Mouse (Mus musculus): ENCODE results near the gene Mst1.

The Mst1 gene

DNA sequence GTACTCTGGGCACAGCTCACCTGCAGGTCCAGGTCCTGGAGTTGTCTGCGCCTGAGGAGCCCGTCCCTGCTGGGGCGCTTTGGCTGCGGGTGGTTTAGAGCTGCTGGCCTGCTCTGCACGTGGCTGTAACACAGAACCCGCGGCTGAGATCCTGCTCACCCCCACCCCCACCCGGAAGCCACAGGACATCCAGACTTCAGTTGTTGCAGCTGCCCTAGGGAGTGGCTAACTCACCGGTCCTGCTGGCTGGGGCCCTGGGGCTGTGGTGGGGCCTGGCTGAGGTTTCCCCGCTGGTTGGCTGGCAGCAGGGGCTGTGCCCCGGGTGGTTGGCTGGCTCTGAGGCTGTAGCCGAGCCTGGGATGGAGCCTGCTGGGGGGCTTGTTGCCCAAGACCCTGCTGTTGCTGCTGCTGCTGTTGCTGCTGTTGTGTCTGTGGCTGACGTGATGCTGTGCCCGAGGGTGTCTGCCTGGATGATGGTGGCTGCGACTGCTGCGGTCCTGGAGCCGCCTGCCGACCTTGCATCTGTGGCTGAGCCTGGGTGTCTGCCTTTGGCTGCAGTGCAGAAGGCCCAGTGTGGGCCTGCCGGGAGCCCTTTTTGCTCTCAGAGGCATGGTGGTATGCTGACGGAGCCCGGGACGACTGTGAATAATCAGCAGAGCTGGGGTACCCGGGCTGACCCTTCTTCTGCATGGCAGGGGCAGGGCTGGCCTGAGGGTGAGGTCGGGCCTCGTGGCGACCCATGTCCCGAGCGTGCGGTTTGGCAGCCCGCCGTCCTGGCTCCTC, 24.7 kb downstream of the Mst1 start:
- DNase-seq: no peak

DNA sequence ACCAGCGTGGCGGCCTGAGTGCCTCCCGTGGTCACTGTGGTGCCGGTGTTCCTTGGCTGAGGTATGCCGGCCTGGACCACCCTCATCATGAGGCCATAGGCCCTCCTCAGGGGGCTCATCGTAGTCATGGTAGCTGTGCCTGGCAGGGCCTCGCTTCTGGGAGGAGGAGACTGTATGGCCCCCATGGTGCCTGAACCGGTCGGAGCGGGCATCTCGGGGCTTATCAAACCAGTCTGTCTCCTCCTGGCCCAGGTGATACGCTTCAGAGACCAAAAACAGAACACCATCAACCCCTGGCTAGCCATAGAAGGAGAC, 25.3 kb downstream of the Mst1 start:
- no peak for DNase-seq

- DNase-seq: no peak
Observed at GRCm38 (mm10) chr9:108106090-108106489, 25.9 kb downstream of the Mst1 start.

GRCm38 (mm10) chr9:108107867-108108266, 27.6 kb downstream of the Mst1 start:
- no peak for DNase-seq

DNA sequence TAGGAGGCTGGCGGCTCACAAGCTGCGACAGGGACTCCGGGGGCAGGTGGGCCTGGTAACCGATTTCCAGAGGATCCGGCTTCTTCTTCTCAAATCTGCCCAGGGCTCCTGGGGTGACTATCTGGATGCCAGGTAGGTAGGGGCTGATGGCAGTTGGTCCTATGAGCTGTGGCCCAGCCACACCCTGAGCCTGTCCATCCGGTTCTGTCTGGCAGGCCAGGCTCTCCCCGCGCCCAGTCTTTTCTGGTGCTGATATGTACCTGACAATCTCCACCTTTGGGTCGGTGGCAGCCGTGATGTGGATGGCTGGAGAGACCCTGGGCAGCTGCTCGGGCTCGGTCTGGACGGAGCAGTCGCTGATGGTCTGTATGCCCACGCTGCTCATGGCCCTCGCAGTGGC, 29.9 kb downstream of the Mst1 start:
- no peak for DNase-seq

DNA sequence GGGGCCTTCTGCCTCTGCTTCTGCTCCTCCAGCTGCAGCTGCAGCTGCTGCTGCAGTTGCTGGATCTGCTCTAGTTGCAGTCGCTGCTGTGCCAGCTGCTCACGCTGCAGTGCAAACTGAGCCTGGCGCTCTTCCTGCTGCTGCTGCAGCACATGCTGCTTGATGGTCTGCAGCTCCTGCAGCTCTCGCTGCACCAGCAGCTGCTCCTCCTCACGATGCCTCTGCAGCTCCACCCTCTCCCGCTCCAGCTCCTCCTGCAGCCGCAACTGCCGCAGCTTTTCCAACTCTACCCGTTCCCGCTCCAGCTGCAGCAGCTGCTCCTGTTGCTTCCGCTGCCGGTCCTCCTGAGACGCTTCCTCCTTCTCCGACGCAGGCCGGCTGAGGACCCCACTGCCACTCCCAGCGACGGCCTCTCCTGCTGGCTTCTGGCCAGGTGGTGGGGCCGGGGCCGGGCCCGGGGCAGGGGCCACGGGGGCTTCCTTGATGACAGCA, 30.9 kb downstream of the Mst1 start:
- DNase-seq: no peak

DNA sequence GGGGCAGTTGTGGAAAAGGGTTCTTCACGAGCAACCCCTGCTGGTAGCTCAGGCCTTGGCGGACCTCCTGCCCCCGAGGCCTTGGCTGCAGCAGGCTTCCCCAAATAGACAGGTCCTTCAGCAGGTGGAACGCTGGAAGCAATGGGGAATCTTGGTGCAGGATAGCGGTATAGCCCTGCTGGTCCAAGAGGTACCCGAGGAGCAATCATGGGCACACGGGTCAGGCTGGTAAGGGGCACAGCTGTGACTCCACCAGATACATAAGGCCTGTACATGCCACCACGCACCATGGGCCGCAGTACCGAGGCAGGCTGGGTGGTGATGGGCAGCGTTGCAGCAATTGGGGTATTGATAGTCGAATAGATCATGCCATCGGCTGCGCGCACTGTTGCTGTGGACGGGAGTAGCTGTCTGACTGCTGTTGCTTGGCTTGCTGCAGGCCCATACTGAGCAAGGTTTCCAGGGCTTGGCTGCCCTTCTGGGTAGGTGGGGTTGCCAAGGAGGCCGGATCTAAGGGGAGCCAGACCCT, 31.4 kb downstream of the Mst1 start:
- DNase-seq: no peak

DNA sequence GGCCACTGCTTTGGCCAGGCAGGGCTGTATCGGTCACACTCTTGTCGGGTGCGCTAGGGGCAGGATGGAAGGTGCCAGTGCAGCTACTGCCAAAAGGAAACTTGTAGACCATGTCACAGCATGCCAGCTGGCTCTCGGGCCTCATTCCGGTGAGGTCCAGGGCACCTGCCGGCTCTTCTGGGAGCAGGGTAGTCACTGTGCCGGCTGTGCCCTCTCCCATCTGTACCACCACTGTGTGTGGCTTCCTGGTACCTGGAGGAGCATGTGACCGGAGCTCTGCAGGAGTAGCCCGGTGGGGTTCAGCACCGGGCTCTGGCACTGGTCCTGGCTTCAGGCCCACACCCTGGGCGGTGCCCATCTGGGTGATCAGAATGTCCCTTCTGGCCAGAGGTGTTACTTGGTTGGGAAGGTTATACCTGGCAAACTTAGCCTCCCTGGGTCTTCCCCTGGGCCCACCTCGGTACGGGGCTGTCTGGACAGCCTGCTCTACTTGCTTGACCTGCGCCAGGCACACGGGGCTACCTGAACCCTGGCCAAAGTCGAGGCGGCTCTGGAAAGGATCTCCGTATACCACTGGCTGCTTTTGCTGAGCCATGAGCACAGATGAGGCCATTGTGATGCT, 32.6 kb downstream of the Mst1 start:
- DNase-seq: no peak

- DNase-seq: peak; percentile 86
Observed at GRCm38 (mm10) chr9:108115290-108116077, 35.2 kb downstream of the Mst1 start.

DNA sequence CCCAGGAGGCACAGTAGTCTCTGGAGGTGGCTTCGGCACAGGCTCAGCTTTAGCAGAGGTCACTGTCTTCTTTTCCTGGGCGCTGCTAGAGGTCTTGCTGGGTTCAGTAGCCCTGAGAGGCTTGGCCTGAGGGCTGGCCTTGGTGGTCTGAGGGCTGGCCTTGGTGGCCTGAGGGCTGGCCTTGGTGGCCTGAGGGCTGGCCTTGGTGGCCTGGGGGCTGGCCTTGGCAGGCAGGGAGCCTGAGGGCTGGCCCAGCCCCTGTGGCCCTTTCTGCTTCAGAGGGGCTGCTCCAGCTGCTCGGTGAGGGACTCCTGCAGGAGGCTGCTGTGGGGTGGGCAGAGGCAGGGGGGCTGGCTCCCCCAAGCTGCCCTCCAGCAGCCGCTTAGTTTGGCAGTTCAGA, 36.9 kb downstream of the Mst1 start:
- DNase-seq: no peak

- no peak for DNase-seq
Observed at GRCm38 (mm10) chr9:108119891-108120411, 39.7 kb downstream of the Mst1 start.

DNA sequence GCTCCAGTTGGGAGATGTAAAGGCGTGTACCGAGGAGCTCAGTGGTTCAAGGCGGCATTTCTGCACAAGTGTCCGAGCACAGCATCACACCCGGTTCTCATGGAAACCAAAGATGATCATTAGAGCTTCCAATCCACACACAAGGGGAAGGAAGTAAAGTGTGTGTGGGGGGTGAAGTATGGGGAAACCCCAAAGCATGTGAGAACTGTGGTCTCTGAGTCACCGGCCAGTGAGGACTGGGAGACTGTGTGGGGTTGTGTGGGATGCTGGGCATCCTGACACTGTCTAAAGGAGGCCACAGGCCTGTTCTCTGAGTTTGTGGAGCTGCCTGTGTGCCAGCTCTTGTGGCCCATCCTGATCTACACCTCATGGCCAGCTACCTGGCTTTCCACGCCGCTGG, 40.4 kb downstream of the Mst1 start:
- DNase-seq: no peak

- DNase-seq: no peak
Observed at GRCm38 (mm10) chr9:108121170-108121969, 41.1 kb downstream of the Mst1 start.

DNA sequence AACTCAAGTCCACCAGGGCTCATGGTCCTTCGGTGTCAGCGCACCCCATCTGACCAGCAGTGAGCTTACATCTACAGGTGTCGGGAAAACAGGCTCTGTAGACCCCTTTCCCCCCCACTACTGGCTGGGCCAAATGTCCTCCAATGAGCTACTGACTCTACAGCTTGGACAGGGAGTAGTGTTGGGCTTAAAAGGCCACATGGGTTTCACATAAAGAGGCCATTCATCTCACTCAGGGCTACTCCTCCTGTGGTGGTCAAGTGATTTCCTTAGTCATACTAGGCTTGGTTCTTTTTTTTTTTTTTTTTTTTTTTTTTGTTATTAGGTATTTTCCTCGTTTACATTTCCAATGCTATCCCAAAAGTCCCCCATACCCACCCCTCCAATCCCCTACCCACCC, 43.7 kb downstream of the Mst1 start:
- no peak for DNase-seq

- no peak for DNase-seq
Observed at GRCm38 (mm10) chr9:108125731-108126130, 45.5 kb downstream of the Mst1 start.

DNA sequence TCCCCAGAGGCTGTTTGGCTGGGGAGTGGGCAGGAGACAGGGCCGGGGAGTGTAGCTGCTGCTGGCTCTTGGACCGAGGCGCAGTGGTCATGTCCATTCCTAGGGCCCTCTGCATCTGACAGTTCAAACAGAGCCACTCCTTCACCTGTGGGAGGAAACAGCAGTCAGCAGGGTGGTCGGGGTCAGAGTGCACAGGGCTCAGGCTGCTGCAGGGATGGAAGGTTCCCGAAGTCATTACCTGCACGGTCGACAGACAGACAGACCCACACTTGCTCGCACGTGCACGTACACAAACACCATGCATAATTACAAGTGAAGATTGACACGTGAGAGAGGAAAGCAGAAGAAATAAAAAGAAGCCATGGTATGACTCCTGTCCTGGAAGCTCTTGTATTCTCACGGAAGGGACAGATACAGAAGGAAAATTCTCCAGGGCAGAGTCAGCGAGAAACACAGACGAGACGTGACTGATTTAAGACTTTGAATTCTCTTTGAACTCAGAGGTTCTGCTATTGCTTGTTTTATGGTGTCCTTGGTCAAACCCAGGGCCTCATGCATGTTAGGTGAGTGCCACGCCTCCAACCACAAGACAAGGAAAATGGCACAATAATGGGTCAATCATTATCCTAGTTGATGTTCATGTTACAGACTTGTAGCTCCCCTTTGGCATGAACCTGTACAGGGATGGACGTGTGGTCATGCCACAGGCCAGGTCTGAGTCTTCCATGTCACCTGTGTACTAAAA, 46.4 kb downstream of the Mst1 start:
- DNase-seq: no peak

- peak; percentile 90 for DNase-seq
Observed at GRCm38 (mm10) chr9:108128248-108128647, 48.0 kb downstream of the Mst1 start.

- DNase-seq: no peak
Observed at GRCm38 (mm10) chr9:108129042-108129948, 49.1 kb downstream of the Mst1 start.

- no peak for DNase-seq
Observed at GRCm38 (mm10) chr9:108131502-108131901, 51.3 kb downstream of the Mst1 start.

- DNase-seq: no peak
Observed at GRCm38 (mm10) chr9:108132373-108132772, 52.1 kb downstream of the Mst1 start.

DNA sequence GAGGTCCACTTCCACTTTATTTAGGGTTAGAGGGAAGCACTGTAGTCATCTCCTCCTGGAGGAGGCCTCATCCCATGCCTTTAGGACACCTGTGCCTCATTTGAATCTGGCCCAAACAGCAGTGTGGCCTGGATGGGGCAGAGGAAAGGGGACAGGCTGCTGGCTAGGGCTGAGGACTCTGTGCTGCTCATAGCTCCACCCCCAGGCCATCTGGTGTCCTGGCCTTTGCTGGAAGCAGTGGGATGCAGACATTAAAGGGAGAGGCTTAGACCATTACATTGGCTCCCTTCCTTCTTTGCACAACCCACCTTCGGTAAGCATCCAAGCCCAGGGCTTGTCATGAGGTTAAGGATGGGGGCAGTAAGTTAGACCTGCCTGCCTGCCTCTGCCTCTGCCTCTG, 53.2 kb downstream of the Mst1 start:
- no peak for DNase-seq
